Mouse (Mus musculus) NIH3T3 (cell line): ENCODE data around the gene Csf2ra.
A peak's percentile ranks its signal among the peaks of the same experiment; 100 is the strongest.
"Not testable (repeated sequence)": the region's sequence is repeated elsewhere in the genome, so short reads cannot be mapped to it uniquely, and the experiment has no call there.

Source experiments
- DNase-seq: peaks from one replicate; pipeline ENCODE4 v3.0.0-alpha.2; 2012; ENCODE audit warnings: low read depth

Csf2ra gene

DNA sequence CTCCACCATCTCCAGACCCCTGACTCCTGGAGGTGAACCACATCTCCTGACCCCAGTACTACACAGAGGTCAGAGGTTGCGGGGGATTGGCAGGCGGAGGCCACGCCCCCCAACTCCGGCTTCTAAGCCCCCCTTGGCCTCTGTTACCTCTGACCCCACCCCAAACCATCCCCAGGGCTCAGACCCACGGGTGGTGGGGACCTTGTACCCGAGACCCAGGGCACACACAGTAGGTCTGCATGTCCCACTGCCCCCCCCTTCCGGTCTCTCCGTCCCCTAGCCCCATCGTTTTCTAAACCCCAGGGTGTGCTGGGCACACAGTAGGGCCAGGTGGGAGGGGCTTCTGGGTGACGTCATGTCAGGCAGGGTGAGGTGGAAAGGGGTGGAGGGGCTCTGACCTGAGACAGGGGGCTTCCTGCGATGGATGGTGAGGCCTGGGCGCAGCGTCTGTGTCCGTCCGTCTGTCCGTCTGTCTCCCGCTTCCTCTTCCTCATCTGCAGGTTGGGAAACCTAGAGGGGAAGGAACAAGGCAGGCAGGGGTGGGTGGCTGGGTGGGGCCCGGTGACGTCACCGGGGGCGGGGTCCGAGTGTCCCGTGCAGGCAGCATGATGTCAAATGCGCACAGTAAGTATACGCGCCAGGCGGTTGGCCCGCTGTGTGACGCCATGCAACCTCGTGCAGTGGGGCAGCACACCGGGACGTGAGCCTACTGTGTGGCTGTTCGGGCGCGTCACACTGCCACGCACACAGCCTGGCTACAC lies at the start of gene Csf2ra:
TSS of gene Csf2ra (minus strand) at position 489 of the 761 bp plus-strand sequence.
- no peak for DNase-seq

DNA sequence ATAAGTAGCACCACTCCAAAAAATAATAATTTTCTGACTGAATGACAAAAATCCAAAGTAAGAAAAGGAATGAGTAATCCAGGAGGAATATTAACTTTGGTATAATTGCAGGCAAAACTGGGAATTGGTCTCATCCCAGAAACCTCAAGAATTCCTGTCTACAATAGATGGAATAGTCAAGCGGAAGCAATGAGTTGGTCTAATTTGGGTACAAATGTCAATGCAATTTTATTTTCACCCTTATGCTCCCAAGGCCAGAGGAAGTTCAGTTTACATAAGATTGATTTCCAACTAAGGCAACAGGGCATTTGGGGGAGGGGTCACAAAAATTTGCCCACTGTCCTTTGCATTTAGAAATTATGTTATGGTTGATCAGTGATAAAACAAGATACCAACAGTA lies 47.2 kb upstream of the Csf2ra start:
- DNase-seq, result no peak

DNA sequence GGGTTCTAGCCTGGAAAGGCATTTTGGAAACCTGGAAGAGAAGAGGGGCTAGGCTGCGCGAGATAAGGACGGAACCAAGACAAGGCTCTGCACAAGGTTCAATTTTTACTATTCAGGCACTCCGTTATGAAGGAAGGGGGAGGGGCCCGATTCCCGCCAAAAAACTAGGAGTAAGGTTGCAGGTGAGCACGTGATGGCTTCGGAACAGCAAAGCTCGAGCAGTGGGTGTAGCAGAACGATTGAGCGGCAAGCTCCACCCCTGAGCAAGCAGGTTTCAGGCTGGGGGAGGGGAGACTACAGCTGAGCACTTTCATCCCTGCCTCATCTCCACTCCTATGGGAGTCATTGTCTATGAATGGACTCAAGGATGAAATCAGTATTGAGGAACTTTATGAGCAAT lies 40.9 kb upstream of the Csf2ra start:
- not testable (repeated sequence) for DNase-seq

DNA sequence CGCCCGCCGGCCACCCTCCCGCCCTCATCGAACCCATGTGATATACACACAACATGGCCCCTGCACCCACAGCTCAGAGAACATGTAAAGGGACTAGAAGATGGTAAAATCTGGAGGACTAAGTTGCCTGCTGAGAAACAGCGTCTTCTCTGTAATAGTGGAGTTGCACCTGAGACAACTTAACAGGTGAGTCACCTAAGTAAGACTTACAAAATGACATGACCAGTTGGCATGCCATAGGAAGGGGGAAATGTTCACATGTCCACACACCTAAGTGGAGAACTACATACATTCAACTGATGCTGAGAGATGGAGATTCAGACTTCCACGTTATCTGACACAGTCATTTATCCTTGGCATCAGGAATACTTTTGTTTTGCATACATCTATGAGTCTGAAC lies 38.9 kb upstream of the Csf2ra start:
- no peak for DNase-seq

DNA sequence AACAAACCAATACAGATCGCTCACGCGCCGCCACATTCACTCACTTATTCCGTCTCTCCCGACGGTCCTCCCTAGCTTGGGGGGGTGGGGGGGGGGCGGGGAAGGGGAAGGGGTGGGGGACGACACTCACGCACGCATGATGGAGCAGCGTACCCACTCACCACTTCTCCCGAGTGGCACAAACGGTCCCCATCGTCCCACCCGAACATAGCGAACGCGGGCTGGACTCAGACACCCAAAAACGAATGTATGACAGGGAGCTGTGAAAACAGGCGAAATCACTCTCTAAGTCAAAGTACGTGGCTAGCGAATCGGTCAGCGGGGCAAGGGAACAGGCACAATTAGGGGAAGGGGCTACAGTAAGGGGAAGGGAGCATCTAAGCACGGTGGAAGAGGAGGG lies 38.4 kb upstream of the Csf2ra start:
- DNase-seq, result peak; percentile 87

DNA sequence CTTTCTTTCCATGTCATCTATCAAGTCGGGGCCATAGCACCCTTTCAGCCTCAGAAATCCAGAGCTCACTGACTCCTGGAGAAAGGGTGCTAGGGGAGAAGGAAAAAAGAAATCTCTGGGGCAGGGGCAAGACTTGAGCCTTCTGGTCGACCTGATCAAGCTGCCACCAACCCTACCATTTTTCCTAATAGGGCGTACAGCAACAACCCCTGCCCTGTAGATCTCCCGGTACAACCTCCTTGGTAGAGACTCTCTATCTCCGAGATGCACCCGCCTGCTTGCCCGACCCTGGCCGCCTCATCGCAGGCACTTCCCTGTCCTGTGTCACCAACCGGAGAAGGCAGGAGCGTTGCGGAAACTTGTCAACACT lies 38.0 kb upstream of the Csf2ra start:
- DNase-seq, result peak; percentile 15

DNA sequence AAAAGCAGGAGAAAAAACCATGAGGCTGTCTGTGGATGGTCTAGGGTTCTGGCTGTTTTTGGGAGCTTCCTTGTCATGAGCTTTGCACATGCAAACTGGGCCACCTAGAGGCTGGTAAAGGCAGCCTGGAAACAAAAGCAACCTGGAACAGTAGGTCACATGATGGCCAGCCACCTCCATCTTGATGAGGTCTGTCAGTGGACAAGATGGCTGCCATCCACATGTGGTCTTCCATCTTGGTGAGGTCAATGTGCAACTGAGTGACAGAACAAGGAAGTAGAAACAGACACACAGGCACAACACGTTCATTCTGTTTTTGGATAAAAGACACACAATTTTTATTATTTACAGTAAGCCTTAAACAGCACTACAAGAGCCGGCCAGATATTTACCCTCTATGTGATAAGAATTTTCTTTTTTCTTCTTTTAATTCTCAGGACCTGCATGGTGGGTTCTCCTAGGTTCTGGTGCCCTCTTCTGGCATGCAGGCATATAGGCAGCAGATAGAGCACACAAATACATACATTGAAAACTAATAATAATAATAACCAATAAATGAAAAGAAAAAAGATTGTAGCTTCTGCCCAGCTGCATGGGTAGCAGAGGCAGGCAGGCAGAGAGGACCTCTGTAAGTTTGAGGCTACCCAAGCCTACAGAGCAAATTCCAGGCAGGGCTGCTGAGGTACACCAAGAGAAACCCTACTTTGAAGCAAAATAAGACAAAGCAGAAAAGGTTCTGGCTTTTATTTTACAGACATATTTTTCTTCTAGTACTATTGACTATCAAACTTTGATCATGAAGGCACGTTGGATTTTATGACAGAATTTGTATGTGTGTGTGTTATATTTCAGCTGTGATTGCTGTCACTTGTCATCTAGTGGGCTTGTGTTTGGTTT lies 37.4 kb upstream of the Csf2ra start:
- DNase-seq, result peak; percentile 91

DNA sequence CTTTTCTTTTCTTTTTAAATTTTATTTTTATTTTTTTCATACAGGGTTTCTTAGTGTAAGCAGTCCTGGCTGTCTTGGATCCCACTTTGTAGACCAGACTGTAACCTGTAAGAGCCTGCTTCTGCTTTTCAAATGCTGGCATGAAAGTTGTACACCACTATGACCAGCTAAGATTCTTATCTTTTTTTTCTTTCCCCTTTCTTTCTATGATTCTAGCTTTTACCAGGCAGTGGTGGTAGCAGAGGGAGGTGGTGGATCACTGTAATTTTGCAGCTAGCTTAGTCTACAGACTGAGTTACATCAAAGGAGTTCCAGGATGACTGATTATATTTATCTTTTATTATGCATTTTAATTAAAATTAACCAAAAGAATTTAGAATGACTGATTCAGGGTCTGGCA lies 36.7 kb upstream of the Csf2ra start:
- no peak for DNase-seq

DNA sequence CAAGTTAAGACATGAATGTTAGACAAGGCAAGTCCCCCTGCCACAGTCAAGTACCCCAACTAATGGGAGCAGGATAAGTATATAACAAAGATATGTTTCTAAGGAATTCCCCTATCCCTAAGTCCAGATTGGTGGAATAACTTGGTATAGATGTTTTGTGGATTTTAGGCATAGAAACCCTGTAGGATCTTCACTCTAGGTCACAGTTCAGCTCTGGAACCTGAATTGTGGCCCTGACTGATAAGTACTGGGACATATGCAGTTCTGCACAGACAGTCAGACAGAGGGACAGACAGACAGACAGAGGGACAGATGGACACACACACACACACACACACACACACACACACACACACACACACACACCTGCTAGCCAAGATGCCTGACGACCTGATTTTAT lies 36.0 kb upstream of the Csf2ra start:
- DNase-seq, result peak; percentile 63

DNA sequence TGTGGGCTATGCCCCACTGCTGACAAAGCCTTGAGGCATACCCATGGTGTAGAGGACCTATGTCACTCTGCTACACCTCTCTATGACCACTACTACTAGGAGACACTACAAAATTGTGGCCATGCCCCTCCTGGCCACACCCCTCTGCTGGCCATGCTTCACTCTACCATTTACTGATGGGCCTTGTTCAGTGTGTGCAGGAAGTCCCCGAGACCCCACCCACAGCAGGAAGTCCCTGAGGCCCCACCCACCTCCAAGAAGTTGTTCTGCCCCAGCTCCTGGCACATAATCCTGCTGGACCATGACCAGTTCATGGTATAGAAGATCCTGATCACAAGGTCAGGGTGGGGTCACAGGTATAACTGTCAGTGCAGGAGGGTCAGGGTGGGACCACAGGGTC lies 33.0 kb upstream of the Csf2ra start:
- no peak for DNase-seq

DNA sequence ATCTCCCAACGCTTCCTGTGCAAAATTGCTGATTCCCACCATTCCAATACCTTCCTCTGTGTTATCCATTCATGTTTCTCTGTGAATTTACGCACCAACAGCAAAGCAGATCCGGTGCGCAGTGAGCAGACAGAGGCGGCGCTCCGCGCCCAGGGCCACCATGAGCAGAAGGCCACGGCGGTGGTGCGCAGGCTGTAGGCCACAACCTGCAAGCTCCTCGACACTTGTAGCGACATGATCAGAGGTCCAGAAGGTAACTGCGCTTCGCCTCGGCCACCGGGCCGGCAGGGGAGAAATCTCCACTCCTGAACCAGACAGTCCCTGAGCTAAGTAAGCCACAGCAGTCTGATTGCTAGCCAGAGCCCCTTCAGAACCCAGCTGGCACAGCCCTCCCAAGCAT lies 29.5 kb upstream of the Csf2ra start:
- DNase-seq, result no peak

DNA sequence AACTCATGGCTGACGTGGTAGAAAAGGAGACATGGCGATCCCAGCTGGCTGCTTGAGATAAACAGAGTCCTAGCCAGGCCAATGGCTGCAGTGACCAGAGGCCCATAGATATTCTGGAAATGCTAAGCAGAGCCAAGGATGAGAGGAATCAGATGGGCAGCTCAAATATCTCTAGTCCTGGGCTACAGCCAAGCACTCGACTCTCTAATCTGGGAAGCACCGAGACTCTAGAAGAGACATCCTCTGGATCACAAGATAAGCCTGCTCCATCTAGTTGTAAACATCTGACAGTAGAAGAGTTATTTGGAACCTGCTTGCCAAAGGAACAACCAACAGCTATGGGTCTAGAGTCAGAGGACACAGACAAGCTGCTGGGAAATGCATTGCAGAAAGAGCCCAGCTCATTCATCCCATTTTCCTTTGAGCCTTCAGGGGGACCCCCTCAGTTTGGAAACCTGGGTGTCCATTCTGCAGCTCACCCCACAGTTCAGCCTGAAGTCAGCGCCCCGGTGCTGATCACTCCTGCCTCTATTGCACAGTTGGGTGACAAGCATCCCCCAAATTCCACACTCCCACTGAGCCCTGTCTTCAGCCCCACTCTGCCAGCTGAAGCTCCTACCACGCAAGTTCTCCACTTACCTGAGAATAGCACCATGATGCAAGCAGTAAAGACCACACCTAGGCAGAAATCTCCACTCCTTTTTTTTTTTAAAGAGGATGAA lies 28.1 kb upstream of the Csf2ra start:
- DNase-seq, result no peak

DNA sequence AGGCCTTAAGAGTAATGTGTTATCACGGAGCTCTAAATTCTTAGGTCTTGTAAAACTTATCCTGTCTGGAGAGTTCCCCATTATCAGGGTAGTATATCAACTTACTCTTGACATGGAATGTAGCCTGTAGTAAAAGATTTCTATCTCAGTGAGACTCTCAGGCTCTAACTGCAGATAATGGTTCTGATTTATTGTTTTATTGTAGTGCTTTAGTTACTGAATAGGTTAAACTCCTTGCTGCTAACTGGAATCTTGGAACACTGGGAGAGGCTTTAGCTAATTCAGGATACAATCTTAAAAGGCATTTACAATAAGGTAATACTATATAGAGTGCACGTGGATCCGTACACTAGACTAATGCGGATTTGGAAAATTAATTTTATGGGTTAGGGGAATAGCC lies 19.1 kb upstream of the Csf2ra start:
- DNase-seq, result not testable (repeated sequence)

DNA sequence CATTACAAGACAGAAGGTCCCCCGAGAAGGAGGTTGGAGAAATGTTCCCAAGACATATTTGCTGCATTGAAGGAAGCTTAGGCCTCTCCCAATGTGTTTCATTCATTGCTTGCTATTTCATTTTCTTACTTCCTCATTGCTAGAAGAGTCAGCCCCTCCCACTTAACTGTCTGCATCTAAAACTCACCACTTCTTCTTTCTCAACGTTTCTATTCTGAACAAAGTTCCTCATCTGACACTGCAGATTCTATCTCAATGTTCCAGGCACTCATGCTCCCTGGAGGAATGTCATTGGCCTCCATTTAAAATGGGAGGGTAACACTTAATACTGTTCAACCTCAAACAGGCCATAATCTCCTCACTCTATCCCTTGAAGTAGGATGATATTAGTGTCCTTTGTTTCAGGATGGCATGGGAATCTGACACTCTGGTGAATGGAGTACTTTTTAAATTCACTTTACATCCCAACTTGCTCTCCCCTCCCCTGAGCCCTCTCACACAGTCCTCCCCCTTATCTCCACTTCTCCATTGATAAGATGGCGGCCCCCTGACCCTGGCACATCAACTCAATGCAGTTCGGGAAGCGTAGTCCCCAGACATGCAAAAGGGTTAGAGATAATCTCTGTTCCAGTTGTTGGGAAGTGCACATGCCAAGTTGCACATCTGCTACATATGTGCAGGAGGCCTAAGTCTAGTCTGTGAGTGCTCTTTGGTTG lies 16.6 kb upstream of the Csf2ra start:
- no peak for DNase-seq

DNA sequence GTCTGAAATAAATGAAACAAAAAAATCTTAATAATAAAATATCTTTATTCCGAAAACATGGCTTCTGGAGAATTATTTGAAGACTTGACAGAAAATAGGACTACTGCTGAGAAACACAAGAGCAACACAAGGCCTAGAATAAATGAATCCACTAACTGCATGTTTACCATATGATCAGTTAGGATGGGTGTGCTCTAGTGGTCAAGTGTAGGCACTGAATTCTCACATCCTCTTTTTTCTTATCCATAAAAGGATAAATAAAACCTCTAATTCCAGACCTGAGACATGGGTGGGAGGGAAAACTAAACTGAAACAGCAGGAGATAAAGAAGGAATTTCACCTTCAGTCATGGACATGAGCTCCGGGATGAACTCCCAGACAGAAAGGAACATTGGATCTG lies 9.7 kb upstream of the Csf2ra start:
- no peak for DNase-seq

DNA sequence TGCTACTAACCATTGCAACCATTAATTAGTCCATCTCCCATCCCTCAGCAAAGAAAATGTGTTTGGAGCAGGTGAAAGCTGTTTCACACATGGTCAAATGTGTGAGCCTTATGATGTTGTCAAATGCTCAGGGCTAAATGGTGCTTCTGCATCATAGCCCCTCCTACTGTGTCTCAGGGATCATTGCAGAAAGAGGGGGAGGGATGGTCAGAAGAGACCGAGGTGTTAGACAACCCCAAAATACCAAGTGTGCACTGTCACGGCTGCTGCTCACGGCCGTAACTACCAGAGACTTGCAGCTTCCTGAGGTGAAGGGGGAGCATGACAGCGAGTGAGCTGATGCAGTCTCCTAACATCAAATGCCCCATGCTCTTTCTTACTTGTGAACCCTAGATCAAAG lies 6.3 kb upstream of the Csf2ra start:
- no peak for DNase-seq

DNA sequence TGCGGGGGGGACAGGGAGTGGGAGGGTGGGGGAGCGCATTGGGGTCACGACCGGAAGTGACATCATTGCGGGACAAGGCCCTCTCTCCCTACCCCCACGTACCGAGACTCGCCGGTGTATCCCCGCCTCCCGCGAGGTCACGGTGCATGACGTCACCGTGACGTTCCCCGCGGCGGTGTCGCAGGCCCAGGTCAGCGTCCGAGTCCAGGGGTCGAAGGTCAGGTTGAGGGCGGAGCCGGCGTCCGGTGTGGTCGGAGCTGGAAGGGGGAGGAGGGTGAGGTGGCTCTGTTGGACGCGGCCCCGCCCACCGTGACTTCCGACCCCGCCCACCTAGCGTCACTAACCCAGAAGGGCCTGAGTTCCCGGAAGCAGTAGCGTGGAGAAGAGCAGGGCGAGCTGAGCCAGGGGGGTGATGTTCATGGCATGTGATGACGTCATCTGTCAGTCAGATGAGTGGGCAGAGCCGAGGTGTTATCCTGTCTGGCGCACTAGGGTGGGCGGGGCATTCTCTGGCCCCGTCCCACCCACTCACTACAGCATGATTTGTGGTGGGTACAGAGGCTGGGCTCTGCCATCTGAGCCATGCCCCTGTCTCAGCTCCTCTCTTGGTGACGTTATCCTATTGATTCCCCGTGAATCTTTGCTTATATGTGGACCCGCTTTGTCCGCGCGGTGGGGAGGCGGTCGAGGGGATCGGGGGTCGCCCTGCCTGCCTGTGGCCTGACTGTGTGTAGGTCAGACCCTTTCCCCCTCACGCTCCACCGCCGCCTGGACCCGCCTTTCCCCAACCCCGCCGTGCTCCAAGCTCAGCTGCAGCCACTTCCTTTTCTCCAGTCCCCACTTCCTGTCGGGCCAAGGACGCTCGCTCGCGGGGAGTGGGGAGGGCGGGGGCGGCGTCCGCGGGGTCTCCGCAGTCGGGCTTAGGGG lies 1.0 kb downstream of the Csf2ra start:
- DNase-seq, result no peak

DNA sequence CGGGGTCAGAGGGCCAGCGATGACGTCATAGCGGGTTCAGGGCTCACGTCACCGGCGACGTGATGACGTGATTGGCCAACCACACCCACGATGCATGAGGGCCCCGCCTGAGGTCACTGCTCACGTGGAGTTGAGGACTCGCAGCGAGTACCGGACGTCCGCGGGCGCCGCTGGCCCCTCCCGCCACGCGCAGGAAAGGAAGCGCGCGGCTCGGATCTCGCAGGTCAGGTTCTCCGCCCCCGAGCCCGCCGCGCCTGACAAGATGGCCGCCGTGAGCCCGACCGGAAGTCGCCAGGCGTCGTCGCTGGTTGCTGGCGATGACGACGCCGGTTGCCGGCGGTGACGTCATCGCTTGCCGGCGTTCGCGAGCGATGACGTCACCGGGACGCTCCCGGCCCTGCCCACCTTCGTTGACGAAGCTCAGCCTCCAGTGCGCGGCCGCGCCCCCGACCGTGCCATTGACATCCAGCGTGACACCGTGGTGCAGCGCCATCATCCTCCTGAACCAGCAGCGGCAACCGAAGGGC lies 1.8 kb downstream of the Csf2ra start:
- no peak for DNase-seq

DNA sequence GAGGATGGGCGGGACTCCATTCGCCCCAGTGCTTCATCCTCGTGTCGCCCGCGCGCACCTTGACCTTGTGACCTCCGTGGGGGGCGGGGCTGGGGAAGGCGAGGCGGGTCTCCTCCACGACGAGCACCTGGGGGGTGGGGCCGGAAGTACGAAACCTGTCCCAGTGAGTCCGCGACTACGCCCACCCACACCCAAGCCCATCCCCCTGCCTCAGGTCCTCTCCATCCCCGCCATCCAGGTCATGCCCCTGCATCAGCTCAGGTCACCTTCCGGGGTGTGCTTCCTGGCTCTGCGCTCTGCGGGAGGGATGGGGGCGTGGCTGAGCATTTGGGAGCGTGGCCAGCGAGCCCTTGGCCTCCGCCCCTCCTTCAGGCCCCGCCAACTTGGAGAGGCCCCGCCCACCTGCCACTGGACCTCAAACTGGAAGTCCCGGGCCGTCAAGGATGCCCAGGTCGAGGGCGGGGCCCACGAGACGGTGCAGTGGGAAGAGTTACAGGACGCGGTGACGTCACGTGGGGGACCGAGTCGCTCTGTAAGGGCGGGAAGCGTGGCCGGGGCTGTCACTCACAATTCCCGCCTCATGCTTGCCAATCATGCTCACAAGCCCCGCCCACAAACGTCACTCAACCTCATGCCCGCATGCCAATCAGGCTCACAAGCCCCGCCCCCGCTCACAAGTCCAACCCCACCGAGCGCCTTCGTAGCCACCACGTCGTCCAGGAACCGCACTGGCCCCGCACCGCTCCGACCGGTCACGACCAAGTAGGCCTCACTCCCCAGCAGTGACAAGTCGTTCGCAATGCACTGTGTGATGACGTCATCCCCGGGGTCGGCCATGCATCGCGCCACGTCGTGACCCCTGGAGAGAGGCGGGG lies 2.5 kb downstream of the Csf2ra start:
- DNase-seq, result no peak
